ENCODE assay signal across 7 mouse cellular contexts in genomic region chr5:124353726-124354547, GRCm38 (mm10). TPM values are rescaled to one million over a fixed set of nuclear protein-coding genes. Genes with fewer than 3 reads are reported as not detected.
DNase-seq lines count a peak whose midpoint lies in the region; ATAC-seq and TF ChIP-seq lines count a peak whose summit lies in the region.

No protein-coding gene starts in this region.

- H3K27ac ChIP-seq in hindbrain, embryonic 16.5 days (ENCODE audit: low read depth, low read length), result peak overlapping the region; percentile 98
- H3K27ac ChIP-seq in liver, embryonic 12.5 days, result peak overlapping the region; percentile 93
- peak overlapping the region; percentile 98 for H3K27ac ChIP-seq in stomach, postnatal 0 days (replicated peaks)

- no peak for TF ChIP-seq EP300 in stomach, postnatal 0 days (optimal IDR thresholded peaks at IDR 0.05)

- H3K9me3 ChIP-seq in hindbrain, embryonic 16.5 days (ENCODE audit: control insufficient read depth, low read length), result no peaks in the 10 kb centered on the region
- no peaks in the 10 kb centered on the region for H3K9me3 ChIP-seq in liver, embryonic 12.5 days (replicated peaks)
- H3K9me3 ChIP-seq in stomach, postnatal 0 days (ENCODE audit: control insufficient read depth, low read length), result no peaks in the 10 kb centered on the region

- H3K4me1 ChIP-seq in hindbrain, embryonic 16.5 days (ENCODE audit: control insufficient read depth, insufficient read depth, low read depth, low read length), result peaks cover 36% of the 10 kb centered on the region
- peaks cover 48% of the 10 kb centered on the region for H3K4me1 ChIP-seq in liver, embryonic 12.5 days
- peaks cover 10% of the 10 kb centered on the region for H3K4me1 ChIP-seq in stomach, postnatal 0 days (replicated peaks; ENCODE audit: control insufficient read depth, insufficient read depth)

- no peaks in the 10 kb centered on the region for H3K27me3 ChIP-seq in hindbrain, embryonic 16.5 days (replicated peaks; ENCODE audit: control insufficient read depth, insufficient read depth, low read length)
- H3K27me3 ChIP-seq in liver, embryonic 12.5 days (replicated peaks), result no peaks in the 10 kb centered on the region
- H3K27me3 ChIP-seq in stomach, postnatal 0 days (ENCODE audit: control insufficient read depth, insufficient read depth, low read length), result no peaks in the 10 kb centered on the region

- no peaks in the 10 kb centered on the region for H3K36me3 ChIP-seq in hindbrain, embryonic 16.5 days (ENCODE audit: control insufficient read depth, insufficient read depth, low read length)
- H3K36me3 ChIP-seq in liver, embryonic 12.5 days, result peaks cover 22% of the 10 kb centered on the region
- peaks cover 4% of the 10 kb centered on the region; the same call in 1 of the 2 replicates for H3K36me3 ChIP-seq in stomach, postnatal 0 days (ENCODE audit: control insufficient read depth, insufficient read depth, low read length)

- whole genome bisulfite sequencing in hindbrain, embryonic 16.5 days, result 0% methylated on average over 56 of the region's 132 CpGs
- WGBS in liver, embryonic 12.5 days (ENCODE audit: insufficient replicate concordance), result under 1% methylated on average over 86 of the region's 132 CpGs
- 1% methylated on average over 48 of the region's 132 CpGs for whole genome bisulfite sequencing in stomach, postnatal 0 days

- H3K9ac ChIP-seq in hindbrain, embryonic 16.5 days (ENCODE audit: low read depth, low read length), result peak overlapping the region; percentile 95
- peak overlapping the region; percentile 98 for H3K9ac ChIP-seq in liver, embryonic 12.5 days
- H3K9ac ChIP-seq in stomach, postnatal 0 days (ENCODE audit: low read length), result peak overlapping the region; percentile 96

- peak; percentile 68 for TF ChIP-seq CTCF in stomach, postnatal 0 days (IDR thresholded peaks at IDR 0.05; ENCODE audit: low read depth)

- peak overlapping the region; percentile 89 for H3K4me2 ChIP-seq in hindbrain, embryonic 16.5 days (ENCODE audit: low read length)
- peak overlapping the region; percentile 96 for H3K4me2 ChIP-seq in liver, embryonic 12.5 days
- peak overlapping the region; percentile 88 for H3K4me2 ChIP-seq in stomach, postnatal 0 days (replicated peaks; ENCODE audit: low read depth)

- peak; percentile 86 for DNase-seq in NIH3T3 (ENCODE audit: low read depth)
- DNase-seq in cerebellum, adult 18-20 months, result peak; percentile 50 to 70
- peak; percentile 45 for DNase-seq in forelimb bud, embryonic 11.5 days (ENCODE audit: low read depth, low spot score)
- DNase-seq in naive thymus-derived CD4-positive, alpha-beta T cell, adult 2 months (ENCODE audit: low read depth), result peak; percentile 78
- DNase-seq in stomach, postnatal 0 days (ENCODE audit: low spot score), result peak; percentile 77

- ATAC-seq in hindbrain, embryonic 16.5 days, result no peak
- peak; percentile 53 for ATAC-seq in liver, embryonic 12.5 days
- peak; percentile 14 for ATAC-seq in stomach, postnatal 0 days (ENCODE audit: low FRiP score, low TSS enrichment)

- peak overlapping the region; percentile 90 for H3K4me3 ChIP-seq in hindbrain, embryonic 16.5 days (ENCODE audit: low read length)
- H3K4me3 ChIP-seq in liver, embryonic 12.5 days, result peak overlapping the region; percentile 96
- H3K4me3 ChIP-seq in stomach, postnatal 0 days (ENCODE audit: low read depth, low read length), result peak overlapping the region; percentile 89

RNA-seq across cellular contexts. Expression of gene Cdk2ap1, which starts 8.9 kb away (rescaled TPM):
- 48.7 and 51.1 TPM in 2 replicates for polyA plus RNA-seq in hindbrain, embryonic 16.5 days (2015; fragmentation: Nextera tagmentation; extraction: Ambion mirVana)
- polyA plus RNA-seq in liver, embryonic 12.5 days (2016; fragmentation: Nextera tagmentation; extraction: Ambion mirVana), result 91.0 and 104 TPM in 2 replicates
- 57.6 and 81.6 TPM in 2 replicates for polyA plus RNA-seq in stomach, postnatal 0 days (2015; fragmentation: Nextera tagmentation; extraction: Ambion mirVana)

RNA-seq across cellular contexts. Expression of gene 2810006K23Rik, which starts 26.0 kb away (rescaled TPM):
- 13.3 and 14.2 TPM in 2 replicates for polyA plus RNA-seq in hindbrain, embryonic 16.5 days (2015; fragmentation: Nextera tagmentation; extraction: Ambion mirVana)
- polyA plus RNA-seq in liver, embryonic 12.5 days (2016; fragmentation: Nextera tagmentation; extraction: Ambion mirVana), result 10.2 and 10.5 TPM in 2 replicates
- 6.4 and 6.9 TPM in 2 replicates for polyA plus RNA-seq in stomach, postnatal 0 days (2015; fragmentation: Nextera tagmentation; extraction: Ambion mirVana)

RNA-seq across cellular contexts. Expression of gene Mphosph9, which starts 26.2 kb away (rescaled TPM):
- 9.1 and 9.9 TPM in 2 replicates for polyA plus RNA-seq in hindbrain, embryonic 16.5 days (2015; fragmentation: Nextera tagmentation; extraction: Ambion mirVana)
- 8.5 and 8.7 TPM in 2 replicates for polyA plus RNA-seq in liver, embryonic 12.5 days (2016; fragmentation: Nextera tagmentation; extraction: Ambion mirVana)
- 2.2 and 2.9 TPM in 2 replicates for polyA plus RNA-seq in stomach, postnatal 0 days (2015; fragmentation: Nextera tagmentation; extraction: Ambion mirVana)
